Mouse (Mus musculus): ENCODE data around the gene Stpg4. TPM values are rescaled to one million over a fixed set of nuclear protein-coding genes. Genes with fewer than 3 reads are reported as not detected.

The Stpg4 gene
- polyA plus RNA-seq, 1 experiment from 2014 or later = not detected

GRCm38 (mm10) chr17:87441537-87441936 is 14.0 kb upstream of the Stpg4 start:
- ATAC-seq (ENCODE audit: low FRiP score) (no peak), DNase-seq (ENCODE audit: low spot score) (no peak)
- 95% methylated on average over 2 of the region's 2 CpGs for WGBS
- no peak overlapping the region for H3K27ac ChIP-seq (ENCODE audit: low read depth, low read length)
- H3K9ac ChIP-seq (ENCODE audit: low read depth, low read length) = no peak overlapping the region
- no peak overlapping the region for H3K4me2 ChIP-seq (replicated peaks; ENCODE audit: low read depth, low read length)
- no peaks in the 10 kb centered on the region for H3K27me3 ChIP-seq (ENCODE audit: control insufficient read depth, insufficient read depth, low read length)
- H3K9me3 ChIP-seq (ENCODE audit: control insufficient read depth, low read length) = no peaks in the 10 kb centered on the region
- H3K4me3 ChIP-seq (ENCODE audit: low read depth, low read length) = no peak overlapping the region
- 0 out of 2 replicates have a peak, but pooled peaks cover 5% of the 10 kb centered on the region for H3K4me1 ChIP-seq (replicated peaks; ENCODE audit: control insufficient read depth, insufficient read depth, low read length)
- H3K36me3 ChIP-seq (ENCODE audit: control insufficient read depth, insufficient read depth, low read length) = no peaks in the 10 kb centered on the region

GRCm38 (mm10) chr17:87439441-87439840 is 11.9 kb upstream of the Stpg4 start:
- no peak overlapping the region for H3K9ac ChIP-seq (ENCODE audit: low read depth, low read length)
- H3K4me3 ChIP-seq (ENCODE audit: low read depth, low read length) = no peak overlapping the region
- no peaks in the 10 kb centered on the region for H3K27me3 ChIP-seq (ENCODE audit: control insufficient read depth, insufficient read depth, low read length)
- H3K27ac ChIP-seq (ENCODE audit: low read depth, low read length) = no peak overlapping the region
- H3K4me1 ChIP-seq (replicated peaks; ENCODE audit: control insufficient read depth, insufficient read depth, low read length) = 0 out of 2 replicates have a peak, but pooled peaks cover 5% of the 10 kb centered on the region
- ATAC-seq (ENCODE audit: low FRiP score) (no peak), DNase-seq (ENCODE audit: low spot score) (no peak)
- 96% methylated on average over 2 of the region's 2 CpGs for WGBS
- no peak overlapping the region for H3K4me2 ChIP-seq (replicated peaks; ENCODE audit: low read depth, low read length)
- 0 out of 2 replicates have a peak, but pooled peaks cover 5% of the 10 kb centered on the region for H3K36me3 ChIP-seq (ENCODE audit: control insufficient read depth, insufficient read depth, low read length)
- H3K9me3 ChIP-seq (ENCODE audit: control insufficient read depth, low read length) = no peaks in the 10 kb centered on the region

GRCm38 (mm10) chr17:87433929-87434328 is 6.4 kb upstream of the Stpg4 start:
- 93% methylated on average over 3 of the region's 3 CpGs for WGBS
- no peaks in the 10 kb centered on the region for H3K9me3 ChIP-seq (ENCODE audit: control insufficient read depth, low read length)
- H3K27ac ChIP-seq (ENCODE audit: low read depth, low read length) = no peak overlapping the region
- no peak overlapping the region for H3K4me3 ChIP-seq (ENCODE audit: low read depth, low read length)
- ATAC-seq (ENCODE audit: low FRiP score) = no peak
- no peaks in the 10 kb centered on the region for H3K4me1 ChIP-seq (replicated peaks; ENCODE audit: control insufficient read depth, insufficient read depth, low read length)
- no peaks in the 10 kb centered on the region for H3K27me3 ChIP-seq (ENCODE audit: control insufficient read depth, insufficient read depth, low read length)
- peaks cover 20% of the 10 kb centered on the region for H3K36me3 ChIP-seq (ENCODE audit: control insufficient read depth, insufficient read depth, low read length)
- no peak overlapping the region for H3K4me2 ChIP-seq (replicated peaks; ENCODE audit: low read depth, low read length)
- no peak overlapping the region for H3K9ac ChIP-seq (ENCODE audit: low read depth, low read length)
- no peak for DNase-seq (ENCODE audit: low spot score)

- ATAC-seq (ENCODE audit: low FRiP score) (no peak), DNase-seq (ENCODE audit: low spot score) (no peak)
- Histone ChIP-seq H3K36me3 (ENCODE audit: control insufficient read depth, insufficient read depth, low read length) (peaks cover 20% of the 10 kb centered on the region), H3K27ac (ENCODE audit: low read depth, low read length) (no peak overlapping the region), H3K4me2 (replicated peaks; ENCODE audit: low read depth, low read length) (no peak overlapping the region), H3K9me3 (ENCODE audit: control insufficient read depth, low read length) (no peaks in the 10 kb centered on the region), H3K4me3 (ENCODE audit: low read depth, low read length) (no peak overlapping the region), H3K27me3 (ENCODE audit: control insufficient read depth, insufficient read depth, low read length) (no peaks in the 10 kb centered on the region), H3K9ac (ENCODE audit: low read depth, low read length) (no peak overlapping the region), H3K4me1 (replicated peaks; ENCODE audit: control insufficient read depth, insufficient read depth, low read length) (no peaks in the 10 kb centered on the region)
- WGBS = 94% methylated on average over 5 of the region's 5 CpGs
These were observed 5.2 kb upstream of the Stpg4 start for GRCm38 (mm10) chr17:87432743-87433142.

- H3K9me3 ChIP-seq (ENCODE audit: control insufficient read depth, low read length) = no peaks in the 10 kb centered on the region
- H3K4me1 ChIP-seq (replicated peaks; ENCODE audit: control insufficient read depth, insufficient read depth, low read length) = no peaks in the 10 kb centered on the region
- H3K36me3 ChIP-seq (ENCODE audit: control insufficient read depth, insufficient read depth, low read length) = peaks cover 20% of the 10 kb centered on the region
- no peak overlapping the region for H3K27ac ChIP-seq (ENCODE audit: low read depth, low read length)
- DNase-seq (ENCODE audit: low spot score) (no peak), ATAC-seq (ENCODE audit: low FRiP score) (no peak)
- no peak overlapping the region for H3K4me2 ChIP-seq (replicated peaks; ENCODE audit: low read depth, low read length)
- H3K27me3 ChIP-seq (ENCODE audit: control insufficient read depth, insufficient read depth, low read length) = no peaks in the 10 kb centered on the region
- H3K9ac ChIP-seq (ENCODE audit: low read depth, low read length) = no peak overlapping the region
- no peak overlapping the region for H3K4me3 ChIP-seq (ENCODE audit: low read depth, low read length)
These were observed 4.8 kb upstream of the Stpg4 start for GRCm38 (mm10) chr17:87432314-87432713.

GRCm38 (mm10) chr17:87429431-87429830 is 1.9 kb upstream of the Stpg4 start:
- no peak for DNase-seq (ENCODE audit: low spot score)
- no peak for ATAC-seq (ENCODE audit: low FRiP score)
- no peak overlapping the region for H3K9ac ChIP-seq (ENCODE audit: low read depth, low read length)
- WGBS = 88% methylated on average over 3 of the region's 3 CpGs
- no peak overlapping the region for H3K27ac ChIP-seq (ENCODE audit: low read depth, low read length)
- H3K27me3 ChIP-seq (ENCODE audit: control insufficient read depth, insufficient read depth, low read length) = no peaks in the 10 kb centered on the region
- H3K4me1 ChIP-seq (replicated peaks; ENCODE audit: control insufficient read depth, insufficient read depth, low read length) = no peaks in the 10 kb centered on the region
- H3K4me2 ChIP-seq (replicated peaks; ENCODE audit: low read depth, low read length) = no peak overlapping the region
- no peak overlapping the region for H3K4me3 ChIP-seq (ENCODE audit: low read depth, low read length)
- no peaks in the 10 kb centered on the region for H3K9me3 ChIP-seq (ENCODE audit: control insufficient read depth, low read length)
- peaks cover 15% of the 10 kb centered on the region for H3K36me3 ChIP-seq (ENCODE audit: control insufficient read depth, insufficient read depth, low read length)

GRCm38 (mm10) chr17:87418082-87418481 is 9.5 kb downstream of the Stpg4 start:
- no peak overlapping the region for H3K9ac ChIP-seq (ENCODE audit: low read depth, low read length)
- no peak overlapping the region for H3K4me3 ChIP-seq (ENCODE audit: low read depth, low read length)
- no peak overlapping the region for H3K4me2 ChIP-seq (replicated peaks; ENCODE audit: low read depth, low read length)
- DNase-seq (ENCODE audit: low spot score) = no peak
- H3K27me3 ChIP-seq (ENCODE audit: control insufficient read depth, insufficient read depth, low read length) = no peaks in the 10 kb centered on the region
- H3K36me3 ChIP-seq (ENCODE audit: control insufficient read depth, insufficient read depth, low read length) = no peaks in the 10 kb centered on the region
- H3K9me3 ChIP-seq (ENCODE audit: control insufficient read depth, low read length) = no peaks in the 10 kb centered on the region
- H3K27ac ChIP-seq (ENCODE audit: low read depth, low read length) = no peak overlapping the region
- no peaks in the 10 kb centered on the region for H3K4me1 ChIP-seq (replicated peaks; ENCODE audit: control insufficient read depth, insufficient read depth, low read length)
- 83% methylated on average over 7 of the region's 7 CpGs for WGBS
- no peak for ATAC-seq (ENCODE audit: low FRiP score)

- WGBS = 84% methylated on average over 4 of the region's 4 CpGs
- Histone ChIP-seq H3K9me3 (ENCODE audit: control insufficient read depth, low read length) (no peaks in the 10 kb centered on the region), H3K27ac (ENCODE audit: low read depth, low read length) (no peak overlapping the region), H3K4me2 (replicated peaks; ENCODE audit: low read depth, low read length) (no peak overlapping the region), H3K27me3 (ENCODE audit: control insufficient read depth, insufficient read depth, low read length) (no peaks in the 10 kb centered on the region), H3K4me3 (ENCODE audit: low read depth, low read length) (no peak overlapping the region), H3K4me1 (replicated peaks; ENCODE audit: control insufficient read depth, insufficient read depth, low read length) (no peaks in the 10 kb centered on the region), H3K36me3 (ENCODE audit: control insufficient read depth, insufficient read depth, low read length) (no peaks in the 10 kb centered on the region), H3K9ac (ENCODE audit: low read depth, low read length) (no peak overlapping the region)
- DNase-seq (ENCODE audit: low spot score) (no peak), ATAC-seq (ENCODE audit: low FRiP score) (no peak)
These were observed 20.9 kb downstream of the Stpg4 start for GRCm38 (mm10) chr17:87406646-87407045.

- Histone ChIP-seq H3K27me3 (ENCODE audit: control insufficient read depth, insufficient read depth, low read length) (no peaks in the 10 kb centered on the region), H3K9ac (ENCODE audit: low read depth, low read length) (no peak overlapping the region), H3K9me3 (ENCODE audit: control insufficient read depth, low read length) (no peaks in the 10 kb centered on the region), H3K4me1 (replicated peaks; ENCODE audit: control insufficient read depth, insufficient read depth, low read length) (no peaks in the 10 kb centered on the region), H3K4me3 (ENCODE audit: low read depth, low read length) (no peak overlapping the region), H3K27ac (ENCODE audit: low read depth, low read length) (no peak overlapping the region), H3K36me3 (ENCODE audit: control insufficient read depth, insufficient read depth, low read length) (no peaks in the 10 kb centered on the region), H3K4me2 (replicated peaks; ENCODE audit: low read depth, low read length) (no peak overlapping the region)
- 77% methylated on average over 11 of the region's 11 CpGs for WGBS
- ATAC-seq (ENCODE audit: low FRiP score) (no peak), DNase-seq (ENCODE audit: low spot score) (no peak)
These were observed 22.0 kb downstream of the Stpg4 start for GRCm38 (mm10) chr17:87405576-87405975.

All from hindbrain, embryonic 11.5 days (tissue).